Mouse (Mus musculus) layer of hippocampus, adult 6 months (tissue): ENCODE results near the gene Parvg. TPM values are rescaled to one million over a fixed set of nuclear protein-coding genes. Genes with fewer than 3 reads are reported as not detected.

ENCODE experiments used
- long read RNA-seq, 2 experiments: library from polyadenylated mRNA; unstranded; transcript quantifications; one replicate each; pipeline ENCODE4 v2.0.0; 2019 to 2020
- polyA plus RNA-seq: library from polyadenylated mRNA; unstranded; fragments of <200 nt; fragmentation: Nextera tagmentation; gene quantifications from 2 replicates; pipeline ENCODE4 v1.2.3, GENCODE M21; 2021

Parvg gene
- polyA plus RNA-seq: 8.2 and 8.8 TPM in 2 replicates
- long read RNA-seq, experiment 1, transcript Parvg-201 (13 exons, 2,619 nt): major isoform, 11 of 14 reads
- long read RNA-seq, experiment 1, partial matches to known transcripts: 0 of 14 reads
- long read RNA-seq, experiment 1, other reads (novel, unspliced or antisense): 3 of 14 reads
- long read RNA-seq, experiment 2, transcript Parvg-201 (13 exons, 2,619 nt): major isoform, 31 of 41 reads
- long read RNA-seq, experiment 2, partial matches to known transcripts: 6 of 41 reads
- long read RNA-seq, experiment 2, other reads (novel, unspliced or antisense): 4 of 41 reads

DNA sequence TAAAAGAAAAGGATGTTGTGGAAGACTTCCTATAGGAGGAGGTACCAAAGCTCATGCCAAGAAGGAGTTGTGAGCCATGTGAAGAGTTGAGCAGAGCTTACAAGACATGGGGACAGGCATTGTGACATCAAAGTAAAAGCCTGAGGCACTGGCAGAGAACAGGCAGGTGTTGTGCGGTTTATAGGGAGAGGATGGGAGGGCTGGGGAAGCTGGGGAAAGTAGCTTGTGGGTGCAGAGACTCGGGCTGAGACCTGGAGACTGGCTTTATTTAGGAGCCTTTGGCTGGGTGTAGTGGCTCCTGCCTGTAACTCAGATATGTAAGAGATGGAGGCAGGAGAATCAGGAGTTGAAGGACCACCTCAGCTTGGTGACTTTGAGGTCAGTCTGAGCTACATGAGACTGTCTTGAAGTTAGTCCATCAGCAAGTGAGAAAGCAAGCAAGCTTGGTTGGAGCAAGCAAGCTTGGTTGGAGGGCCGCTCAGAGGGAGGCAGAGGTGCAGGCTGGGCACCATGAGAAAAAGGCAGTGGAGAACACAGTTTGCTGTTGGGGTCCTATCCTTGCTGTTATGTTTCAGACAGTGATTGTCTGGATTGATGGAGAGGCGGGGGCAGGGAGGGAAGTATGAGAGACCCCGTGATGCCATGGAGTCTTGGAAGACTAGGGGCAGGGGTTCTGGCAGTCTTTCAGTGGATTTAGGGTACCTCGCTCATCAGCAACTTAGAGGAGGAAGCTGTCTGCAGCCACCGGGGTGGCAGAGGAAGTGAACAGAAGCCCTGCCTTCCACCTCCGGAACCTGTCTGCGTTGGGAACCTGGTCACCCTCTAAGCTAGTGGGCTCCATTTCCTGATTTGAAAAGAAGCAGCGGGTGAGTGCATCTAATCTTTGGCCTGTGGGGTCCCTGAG, at the start of gene Parvg:
TSS of gene Parvg (plus strand) at position 61 of the 904 bp plus-strand sequence.

Other genes with a start within 250 kb of the Parvg start
- gene Sult4a1, start 218.3 kb upstream of the Parvg start, polyA plus RNA-seq: 307 and 316 TPM in 2 replicates
- gene Pnpla5, start 200.9 kb upstream of the Parvg start, polyA plus RNA-seq: not detected in 2 replicates
- 0.97 and 1.8 TPM in 2 replicates for gene Pnpla3, start 156.2 kb upstream of the Parvg start, polyA plus RNA-seq
- 42.2 and 45.9 TPM in 2 replicates for gene Samm50, start 131.8 kb upstream of the Parvg start, polyA plus RNA-seq
- gene Parvb, start 92.0 kb upstream of the Parvg start, polyA plus RNA-seq: 1.8 and 2.1 TPM in 2 replicates
- gene Shisal1, start 123.1 kb downstream of the Parvg start, polyA plus RNA-seq: 9.7 and 13.0 TPM in 2 replicates
- 33.6 and 40.5 TPM in 2 replicates for gene Rtl6, start 233.8 kb downstream of the Parvg start, polyA plus RNA-seq